21 mouse cellular contexts compared by ENCODE assay signal in genomic region chr4:134222793-134223600, GRCm38 (mm10). TPM values are rescaled to one million over a fixed set of nuclear protein-coding genes. Genes with fewer than 3 reads are reported as not detected.
DNase-seq lines count a peak whose midpoint lies in the region; ATAC-seq and TF ChIP-seq lines count a peak whose summit lies in the region.
"Had no signal": no experiment of that assay in that cellular context is flagged by ENCODE, and none has a peak within 500 bp of the region (broad histone marks: within the 10 kb centered on the region; RNA-seq: fewer than 3 reads in every experiment).

No protein-coding gene starts in this region.

- 0 out of 2 replicates have a peak, but pooled peaks cover 4% of the 10 kb centered on the region for H3K4me1 ChIP-seq in intestine, embryonic 15.5 days (replicated peaks)
- 0 out of 2 replicates have a peak, but pooled peaks cover 4% of the 10 kb centered on the region for H3K4me1 ChIP-seq in kidney, embryonic 14.5 days (ENCODE audit: control insufficient read depth, insufficient read depth, low read length)
- no peaks in the 10 kb centered on the region for H3K4me1 ChIP-seq in cerebellum, adult 2 months (ENCODE audit: control insufficient read depth, insufficient read depth, low read length)
- H3K4me1 ChIP-seq: heart, embryonic 13.5 days; limb, embryonic 13.5 days; lung, embryonic 15.5 days; midbrain, embryonic 13.5 days had no signal

- ATAC-seq in intestine, embryonic 15.5 days, result peak; percentile 93
- peak; percentile 69; the same call in 1 of the 2 replicates for ATAC-seq in kidney, embryonic 14.5 days (ENCODE audit: low FRiP score, low TSS enrichment)
- ATAC-seq in erythroid progenitor cell, adult 5-6 weeks (replicated peaks; ENCODE audit: low FRiP score, poor library complexity, severe bottlenecking), result no peak
- ATAC-seq in megakaryocyte progenitor cell, adult 5-6 weeks (replicated peaks; ENCODE audit: poor library complexity), result no peak
- ATAC-seq: forebrain, embryonic 16.5 days; hindbrain, postnatal 0 days; midbrain, embryonic 13.5 days had no signal

- H3K27me3 ChIP-seq in intestine, embryonic 15.5 days (replicated peaks), result no peaks in the 10 kb centered on the region
- no peaks in the 10 kb centered on the region for H3K27me3 ChIP-seq in kidney, embryonic 14.5 days (ENCODE audit: control insufficient read depth, insufficient read depth, low read length)
- H3K27me3 ChIP-seq in cerebellum, adult 2 months (ENCODE audit: control insufficient read depth, insufficient read depth, low read length), result no peaks in the 10 kb centered on the region
- H3K27me3 ChIP-seq: limb, embryonic 13.5 days; lung, embryonic 15.5 days; midbrain, embryonic 13.5 days had no signal

- WGBS in intestine, embryonic 15.5 days, result 43% methylated on average over 11 of the region's 11 CpGs
- 53% methylated on average over 11 of the region's 11 CpGs for WGBS in kidney, embryonic 14.5 days
- WGBS in cerebellum, adult 2 months, result 64% methylated on average over 11 of the region's 11 CpGs

- no peaks in the 10 kb centered on the region for H3K9me3 ChIP-seq in intestine, embryonic 15.5 days
- H3K9me3 ChIP-seq in kidney, embryonic 14.5 days (ENCODE audit: control insufficient read depth, low read length), result no peaks in the 10 kb centered on the region
- H3K9me3 ChIP-seq: heart, embryonic 13.5 days; limb, embryonic 13.5 days; lung, embryonic 15.5 days; midbrain, embryonic 13.5 days had no signal

- H3K36me3 ChIP-seq in intestine, embryonic 15.5 days, result no peaks in the 10 kb centered on the region
- no peaks in the 10 kb centered on the region for H3K36me3 ChIP-seq in kidney, embryonic 14.5 days (ENCODE audit: control insufficient read depth, insufficient read depth, low read length)
- H3K36me3 ChIP-seq: heart, embryonic 13.5 days; limb, embryonic 13.5 days; lung, embryonic 15.5 days; midbrain, embryonic 13.5 days had no signal

- TF ChIP-seq POLR2A in cerebellum, adult 2 months (IDR thresholded peaks at IDR 0.05; ENCODE audit: borderline replicate concordance, insufficient read depth, low read length), result no peak

- peak; percentile 23 for DNase-seq in 3134 (ENCODE audit: extremely low read depth, insufficient read length, low spot score)
- DNase-seq in kidney, postnatal 4 days, result peak; percentile 51 to 70
- no peak for DNase-seq in cerebellum, adult 2 months
- no peak for DNase-seq in Muller cell, postnatal 12 days (ENCODE audit: inconsistent ontology term)
- DNase-seq: cerebellum, postnatal 36 days; heart, postnatal 36 days; retina, postnatal 1 day; thymus, postnatal 14 days had no signal

- peak overlapping the region; percentile 36 for H3K4me2 ChIP-seq in intestine, embryonic 15.5 days (replicated peaks)
- peak overlapping the region; percentile 12; the same call in 1 of the 2 replicates for H3K4me2 ChIP-seq in kidney, embryonic 14.5 days (replicated peaks; ENCODE audit: low read depth, low read length)
- H3K4me2 ChIP-seq: heart, embryonic 13.5 days; limb, embryonic 13.5 days; lung, embryonic 15.5 days; midbrain, embryonic 13.5 days had no signal

- peak overlapping the region; percentile 26; the same call in 1 of the 2 replicates for H3K9ac ChIP-seq in intestine, embryonic 15.5 days
- no peak overlapping the region for H3K9ac ChIP-seq in kidney, embryonic 14.5 days (ENCODE audit: low read depth, low read length)
- H3K9ac ChIP-seq: heart, embryonic 13.5 days; limb, embryonic 13.5 days; lung, embryonic 15.5 days; midbrain, embryonic 13.5 days had no signal

- TF ChIP-seq CTCF in cerebellum, adult 2 months (IDR thresholded peaks at IDR 0.05; ENCODE audit: borderline replicate concordance, insufficient read depth, low read depth, low read length), result no peak

- no peak overlapping the region for H3K4me3 ChIP-seq in intestine, embryonic 15.5 days (replicated peaks)
- H3K4me3 ChIP-seq in kidney, embryonic 14.5 days (ENCODE audit: low read length), result no peak overlapping the region; the same call in 1 of the 2 replicates
- no peak overlapping the region for H3K4me3 ChIP-seq in cerebellum, adult 2 months (replicated peaks; ENCODE audit: insufficient read depth, low read depth, low read length)
- H3K4me3 ChIP-seq: heart, embryonic 13.5 days; limb, embryonic 13.5 days; lung, embryonic 15.5 days; midbrain, embryonic 13.5 days had no signal

- peak overlapping the region; percentile 82 for H3K27ac ChIP-seq in intestine, embryonic 15.5 days
- H3K27ac ChIP-seq in kidney, embryonic 14.5 days (ENCODE audit: low read depth, low read length), result peak overlapping the region; percentile 76; the same call in 1 of the 2 replicates
- H3K27ac ChIP-seq in cerebellum, adult 2 months (ENCODE audit: insufficient read depth, low read length), result no peak overlapping the region
- H3K27ac ChIP-seq: heart, embryonic 13.5 days; hindbrain, postnatal 0 days; limb, embryonic 13.5 days; lung, embryonic 15.5 days; midbrain, embryonic 13.5 days had no signal

RNA-seq across cellular contexts. Expression of gene Catsper4, which starts 4.2 kb away (rescaled TPM):
- polyA plus RNA-seq in intestine, embryonic 15.5 days (2015; fragmentation: Nextera tagmentation; extraction: Ambion mirVana), result 0.19 and 0.43 TPM in 2 replicates
- polyA plus RNA-seq in kidney, embryonic 14.5 days (2014; fragmentation: Nextera tagmentation; extraction: Ambion mirVana), result 0.26 and 0.37 TPM in 2 replicates
- total RNA-seq in erythroid progenitor cell, adult 5-6 weeks (2015; ENCODE audit: low replicate concordance), result not detected in 2 replicates
- total RNA-seq in erythroid progenitor cell, adult 5-6 weeks (2017; ENCODE audit: low replicate concordance), result not detected in 2 replicates
- not detected in 2 replicates for total RNA-seq in megakaryocyte progenitor cell, adult 5-6 weeks (2015)
- not detected in 2 replicates for total RNA-seq in megakaryocyte progenitor cell, adult 5-6 weeks (2017)
- 0.08 TPM in 1 of 2 replicates, not detected in the other for polyA plus RNA-seq in cerebellum, adult 2 months (2012; rRNA removed)
- total RNA-seq: heart, postnatal 36 days; hindbrain, postnatal 0 days; left cerebral cortex, adult 8-10 months had no signal
- polyA plus RNA-seq: C2C12; forebrain, embryonic 16.5 days; heart, embryonic 13.5 days; midbrain, embryonic 13.5 days had no signal

RNA-seq across cellular contexts. Expression of gene Cnksr1, which starts 15.2 kb away (rescaled TPM):
- polyA plus RNA-seq in intestine, embryonic 15.5 days (2015; fragmentation: Nextera tagmentation; extraction: Ambion mirVana), result 12.2 and 12.7 TPM in 2 replicates
- polyA plus RNA-seq in kidney, embryonic 14.5 days (2014; fragmentation: Nextera tagmentation; extraction: Ambion mirVana), result 5.0 and 6.4 TPM in 2 replicates
- total RNA-seq in erythroid progenitor cell, adult 5-6 weeks (2015; ENCODE audit: low replicate concordance), result not detected in 2 replicates
- total RNA-seq in erythroid progenitor cell, adult 5-6 weeks (2017; ENCODE audit: low replicate concordance), result not detected in 2 replicates
- total RNA-seq in megakaryocyte progenitor cell, adult 5-6 weeks (2015), result not detected in 2 replicates
- total RNA-seq in megakaryocyte progenitor cell, adult 5-6 weeks (2017), result not detected in 2 replicates
- 0.55 and 0.56 TPM in 2 replicates for polyA plus RNA-seq in cerebellum, adult 2 months (2012; rRNA removed)

RNA-seq across cellular contexts. Expression of gene Gm7534, which starts 20.2 kb away (rescaled TPM):
- polyA plus RNA-seq in intestine, embryonic 15.5 days (2015; fragmentation: Nextera tagmentation; extraction: Ambion mirVana), result not detected in 2 replicates
- polyA plus RNA-seq in kidney, embryonic 14.5 days (2014; fragmentation: Nextera tagmentation; extraction: Ambion mirVana), result 0.34 and 0.50 TPM in 2 replicates
- not detected in 2 replicates for total RNA-seq in erythroid progenitor cell, adult 5-6 weeks (2015; ENCODE audit: low replicate concordance)
- not detected in 2 replicates for total RNA-seq in erythroid progenitor cell, adult 5-6 weeks (2017; ENCODE audit: low replicate concordance)
- not detected in 2 replicates for total RNA-seq in megakaryocyte progenitor cell, adult 5-6 weeks (2015)
- total RNA-seq in megakaryocyte progenitor cell, adult 5-6 weeks (2017), result not detected in 2 replicates
- not detected in 2 replicates for polyA plus RNA-seq in cerebellum, adult 2 months (2012; rRNA removed)
- total RNA-seq: heart, postnatal 36 days; hindbrain, postnatal 0 days; left cerebral cortex, adult 8-10 months had no signal
- polyA plus RNA-seq: C2C12; forebrain, embryonic 16.5 days; gonadal fat pad, adult 2 months; heart, embryonic 13.5 days; hindbrain, postnatal 0 days; limb, embryonic 13.5 days; lung, embryonic 15.5 days; midbrain, embryonic 13.5 days had no signal

RNA-seq across cellular contexts. Expression of gene E130218I03Rik, which starts 20.5 kb away (rescaled TPM):
- polyA plus RNA-seq in intestine, embryonic 15.5 days (2015; fragmentation: Nextera tagmentation; extraction: Ambion mirVana), result 0.23 and 0.34 TPM in 2 replicates
- polyA plus RNA-seq in kidney, embryonic 14.5 days (2014; fragmentation: Nextera tagmentation; extraction: Ambion mirVana), result 0.41 TPM in 1 of 2 replicates, not detected in the other
- total RNA-seq in erythroid progenitor cell, adult 5-6 weeks (2015; ENCODE audit: low replicate concordance), result not detected in 2 replicates
- total RNA-seq in erythroid progenitor cell, adult 5-6 weeks (2017; ENCODE audit: low replicate concordance), result not detected in 2 replicates
- not detected in 2 replicates for total RNA-seq in megakaryocyte progenitor cell, adult 5-6 weeks (2015)
- 0.14 TPM in 1 of 2 replicates, not detected in the other for total RNA-seq in megakaryocyte progenitor cell, adult 5-6 weeks (2017)
- 0.52 and 0.84 TPM in 2 replicates for polyA plus RNA-seq in cerebellum, adult 2 months (2012; rRNA removed)
- total RNA-seq: heart, postnatal 36 days; left cerebral cortex, adult 8-10 months had no signal

RNA-seq across cellular contexts. Expression of gene Zfp593, which starts 22.4 kb away (rescaled TPM):
- 16.4 and 16.7 TPM in 2 replicates for polyA plus RNA-seq in intestine, embryonic 15.5 days (2015; fragmentation: Nextera tagmentation; extraction: Ambion mirVana)
- 17.5 and 18.9 TPM in 2 replicates for polyA plus RNA-seq in kidney, embryonic 14.5 days (2014; fragmentation: Nextera tagmentation; extraction: Ambion mirVana)
- 2.2 and 4.6 TPM in 2 replicates for total RNA-seq in erythroid progenitor cell, adult 5-6 weeks (2015; ENCODE audit: low replicate concordance)
- total RNA-seq in erythroid progenitor cell, adult 5-6 weeks (2017; ENCODE audit: low replicate concordance), result not detected in 2 replicates
- total RNA-seq in megakaryocyte progenitor cell, adult 5-6 weeks (2015), result 11.7 and 11.8 TPM in 2 replicates
- total RNA-seq in megakaryocyte progenitor cell, adult 5-6 weeks (2017), result 12.5 and 12.7 TPM in 2 replicates
- polyA plus RNA-seq in cerebellum, adult 2 months (2012; rRNA removed), result 10.7 and 11.7 TPM in 2 replicates

Comparison
In these comparisons a context has a peak if more than half of its experiments do, and no peak if none do; other contexts are left out.
1. DNase-seq: peak in 3134 (single experiment) and kidney, postnatal 4 days (2 of 2); none in cerebellum, adult 2 months (0 of 2) and Muller cell, postnatal 12 days (single experiment).
2. ATAC-seq: peak in intestine, embryonic 15.5 days (single experiment) and kidney, embryonic 14.5 days (single experiment); none in erythroid progenitor cell, adult 5-6 weeks (single experiment) and megakaryocyte progenitor cell, adult 5-6 weeks (single experiment).